Mouse (Mus musculus): ENCODE results near the gene Rrp1b. TPM values are rescaled to one million over a fixed set of nuclear protein-coding genes. Genes with fewer than 3 reads are reported as not detected.

Gene Rrp1b
- total and polyA plus RNA-seq, 3 experiments, result 78.6 to 84.1 TPM; not detected in 1

DNA sequence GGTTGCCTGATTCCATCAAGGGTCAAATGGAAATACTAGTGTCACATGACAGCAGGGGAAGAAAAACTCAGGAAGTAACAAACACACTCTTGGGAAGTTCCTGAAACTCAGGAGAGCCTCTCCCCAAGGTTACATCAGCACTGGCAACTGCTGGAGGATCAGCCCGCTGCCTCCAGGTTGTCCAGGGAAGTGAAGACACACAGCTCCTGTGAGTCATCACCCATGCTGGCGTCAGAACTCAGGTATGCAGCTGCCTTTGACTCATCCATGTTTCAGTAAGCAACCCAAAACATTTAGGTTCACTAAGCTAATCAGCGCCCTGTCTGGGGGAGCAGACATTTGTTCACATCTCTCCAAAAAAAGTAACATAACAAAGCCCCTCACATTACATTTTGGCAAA lies 32.6 kb upstream of the Rrp1b start:
- Histone ChIP-seq H3K79me2 (ENCODE audit: control insufficient read depth, insufficient read depth, low read length, poor library complexity) (no peaks in the 10 kb centered on the region), H3K27ac (ENCODE audit: control insufficient read depth, low read depth, low read length) (no peak overlapping the region), H3K9ac (ENCODE audit: control insufficient read depth, low read depth, low read length, poor library complexity, severe bottlenecking) (no peak overlapping the region), H3K9me3 (replicated peaks; ENCODE audit: insufficient read depth, low read length) (no peaks in the 10 kb centered on the region), H3K4me1 (ENCODE audit: control insufficient read depth in 1 of 2, insufficient read depth in 2 of 2, low read length in 2 of 2) (no peaks in the 10 kb centered on the region), H3K4me3 (ENCODE audit: control insufficient read depth in 1 of 2, insufficient read depth in 1 of 2, low read depth in 2 of 2, low read length in 2 of 2) (no peak overlapping the region), H3K36me3 (ENCODE audit: control insufficient read depth in 1 of 2, insufficient read depth in 2 of 2, low read length in 2 of 2) (no peaks in the 10 kb centered on the region), H3K27me3 (ENCODE audit: control insufficient read depth in 1 of 2, insufficient read depth in 2 of 2, low read length in 2 of 2) (peaks cover 3 to 6% of the 10 kb centered on the region in 2 experiments)
- TF ChIP-seq TCF12 (IDR thresholded peaks at IDR 0.05; ENCODE audit: low read depth, low read length) (no peak), NRF1 (IDR thresholded peaks at IDR 0.05; ENCODE audit: insufficient read depth, low read depth, low read length, poor library complexity, severe bottlenecking) (no peak), CHD2 (IDR thresholded peaks at IDR 0.05; ENCODE audit: low read length) (no peak), ZNF384 (IDR thresholded peaks at IDR 0.05; ENCODE audit: low read depth, low read length) (no peak), MYC (IDR thresholded peaks at IDR 0.05; ENCODE audit: low read depth, low read length) (no peak), UBTF (IDR thresholded peaks at IDR 0.05; ENCODE audit: borderline replicate concordance, insufficient read depth, low read depth, low read length) (no peak), CHD1 (IDR thresholded peaks at IDR 0.05; ENCODE audit: low read depth, low read length) (no peak), RAD21 (IDR thresholded peaks at IDR 0.05; ENCODE audit: low read depth, low read length) (no peak), ZMIZ1 (IDR thresholded peaks at IDR 0.05; ENCODE audit: low read depth, low read length) (no peak)
- DNase-seq (ENCODE audit: low read depth, low spot score), result no peak

DNA sequence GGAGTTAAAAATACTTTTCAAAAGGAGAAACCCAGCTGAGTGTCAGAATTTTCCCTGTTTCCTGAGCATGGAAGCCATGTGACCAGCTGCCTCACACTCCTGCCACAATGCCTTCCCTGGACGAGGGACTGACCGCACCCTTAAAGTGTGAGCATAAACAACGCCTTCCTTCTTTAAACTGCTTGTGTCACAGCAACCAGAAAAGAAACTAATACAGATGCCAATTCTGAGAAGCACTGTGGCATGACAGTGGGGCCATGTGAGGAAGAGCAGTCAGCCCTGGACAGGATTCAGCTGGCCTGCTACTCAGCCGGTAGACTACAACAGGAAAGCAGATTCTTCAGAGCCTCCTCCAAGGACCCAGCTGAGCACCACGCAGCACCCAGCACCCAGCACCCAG lies 29.1 kb upstream of the Rrp1b start:
- Histone ChIP-seq H3K4me1 (ENCODE audit: control insufficient read depth in 1 of 2, insufficient read depth in 2 of 2, low read length in 2 of 2) (no peaks in the 10 kb centered on the region), H3K9ac (ENCODE audit: control insufficient read depth, low read depth, low read length, poor library complexity, severe bottlenecking) (no peak overlapping the region), H3K79me2 (ENCODE audit: control insufficient read depth, insufficient read depth, low read length, poor library complexity) (no peaks in the 10 kb centered on the region), H3K27ac (ENCODE audit: control insufficient read depth, low read depth, low read length) (no peak overlapping the region), H3K36me3 (ENCODE audit: control insufficient read depth in 1 of 2, insufficient read depth in 2 of 2, low read length in 2 of 2) (no peaks in the 10 kb centered on the region), H3K9me3 (replicated peaks; ENCODE audit: insufficient read depth, low read length) (no peaks in the 10 kb centered on the region), H3K4me3 (ENCODE audit: control insufficient read depth in 1 of 2, insufficient read depth in 1 of 2, low read depth in 2 of 2, low read length in 2 of 2) (no peak overlapping the region), H3K27me3 (ENCODE audit: control insufficient read depth in 1 of 2, insufficient read depth in 2 of 2, low read length in 2 of 2) (peaks cover 0 to 2% of the 10 kb centered on the region in 2 experiments; a peak in 2 of 4 replicates)
- no peak for DNase-seq (ENCODE audit: low read depth, low spot score)
- TF ChIP-seq KAT2A (conservative IDR thresholded peaks at IDR 0.05; ENCODE audit: low read depth, low read length), result no peak
- TF ChIP-seq CHD2 (IDR thresholded peaks at IDR 0.05; ENCODE audit: low read length), result no peak
- no peak for TF ChIP-seq ZKSCAN1 (IDR thresholded peaks at IDR 0.05; ENCODE audit: low read depth, low read length)
- no peak for TF ChIP-seq CHD1 (IDR thresholded peaks at IDR 0.05; ENCODE audit: low read depth, low read length)
- no peak for TF ChIP-seq POLR2A (IDR thresholded peaks at IDR 0.05; ENCODE audit: control insufficient read depth in 1 of 2, insufficient read depth in 1 of 2, low read depth in 1 of 2, low read length in 2 of 2, poor library complexity in 1 of 2)
- TF ChIP-seq E2F4 (IDR thresholded peaks at IDR 0.05; ENCODE audit: borderline replicate concordance, low read depth, low read length), result no peak
- no peak for TF ChIP-seq UBTF (IDR thresholded peaks at IDR 0.05; ENCODE audit: borderline replicate concordance, insufficient read depth, low read depth, low read length)
- no peak for TF ChIP-seq GATA1 (IDR thresholded peaks at IDR 0.05; ENCODE audit: low read depth, low read length)

DNA sequence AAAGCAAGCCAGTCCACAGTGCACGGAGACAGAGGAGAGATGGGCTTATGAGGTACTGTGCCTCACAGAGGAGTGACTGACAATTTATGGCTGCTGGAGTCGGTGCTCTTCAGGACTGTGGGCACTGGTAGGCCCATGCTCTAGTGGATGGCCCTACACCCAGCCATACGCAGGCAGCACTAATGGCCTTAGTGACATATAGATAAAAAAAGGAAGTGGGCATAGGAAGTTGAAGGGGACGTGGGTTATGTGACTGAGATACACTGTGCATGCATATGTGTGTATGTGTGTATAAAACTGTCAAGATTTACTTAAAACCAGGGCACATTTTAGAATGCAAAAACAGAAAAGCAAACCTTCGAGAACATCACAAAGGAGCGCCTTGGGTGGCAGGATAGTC lies 24.2 kb upstream of the Rrp1b start:
- Histone ChIP-seq H3K36me3 (ENCODE audit: control insufficient read depth in 1 of 2, insufficient read depth in 2 of 2, low read length in 2 of 2) (no peaks in the 10 kb centered on the region), H3K79me2 (ENCODE audit: control insufficient read depth, insufficient read depth, low read length, poor library complexity) (no peaks in the 10 kb centered on the region), H3K4me1 (ENCODE audit: control insufficient read depth in 1 of 2, insufficient read depth in 2 of 2, low read length in 2 of 2) (no peaks in the 10 kb centered on the region), H3K27ac (ENCODE audit: control insufficient read depth, low read depth, low read length) (no peak overlapping the region), H3K4me3 (ENCODE audit: control insufficient read depth in 1 of 2, insufficient read depth in 1 of 2, low read depth in 2 of 2, low read length in 2 of 2) (no peak overlapping the region), H3K9me3 (replicated peaks; ENCODE audit: insufficient read depth, low read length) (no peaks in the 10 kb centered on the region), H3K9ac (ENCODE audit: control insufficient read depth, low read depth, low read length, poor library complexity, severe bottlenecking) (no peak overlapping the region), H3K27me3 (ENCODE audit: control insufficient read depth in 1 of 2, insufficient read depth in 2 of 2, low read length in 2 of 2) (peaks cover 0 to 3% of the 10 kb centered on the region in 2 experiments)
- no peak for DNase-seq (ENCODE audit: low read depth, low spot score)
- TF ChIP-seq NRF1 (IDR thresholded peaks at IDR 0.05; ENCODE audit: insufficient read depth, low read depth, low read length, poor library complexity, severe bottlenecking) (no peak), USF1 (IDR thresholded peaks at IDR 0.05; ENCODE audit: low read depth, low read length) (no peak), KAT2A (conservative IDR thresholded peaks at IDR 0.05; ENCODE audit: low read depth, low read length) (no peak), MEF2A (IDR thresholded peaks at IDR 0.05; ENCODE audit: extremely low read depth, insufficient replicate concordance, low read depth, low read length, poor library complexity, severe bottlenecking) (no peak), POLR2AphosphoS2 (IDR thresholded peaks at IDR 0.05; ENCODE audit: low read length) (no peak)
